ENCODE assay signal across 1 mouse cellular context in genomic region chr9:40192098-40193038, GRCm38 (mm10).
TF ChIP-seq lines count a peak whose summit lies in the region.

TSS of gene Zfp202 (plus strand) at chr9:40192316.

TF ChIP-seq in CH12.LX, 34 proteins besides CTCF, POLR2A, EP300 and RAD21 (continued from another document):
- TF ChIP-seq ZMIZ1 (IDR thresholded peaks at IDR 0.05; ENCODE audit: low read depth, low read length) (no peak; the same call in 1 of the 2 replicates), UBTF (IDR thresholded peaks at IDR 0.05; ENCODE audit: low read depth, low read length) (no peak), ZKSCAN1 (IDR thresholded peaks at IDR 0.05; ENCODE audit: borderline replicate concordance, low read depth, low read length) (no peak), RCOR1 (conservative IDR thresholded peaks at IDR 0.05; ENCODE audit: low read depth, low read length) (no peak), MYC (IDR thresholded peaks at IDR 0.05; ENCODE audit: low read depth, low read length) (peak; percentile 87), E2F4 (IDR thresholded peaks at IDR 0.05; ENCODE audit: insufficient replicate concordance, low read depth, low read length) (no peak), KAT2A (IDR thresholded peaks at IDR 0.05; ENCODE audit: insufficient replicate concordance, low read length) (peak; percentile 56; the same call in 1 of the 2 replicates), MXI1 (IDR thresholded peaks at IDR 0.05; ENCODE audit: low read depth, low read length) (peak; percentile 97), ZNF384 (IDR thresholded peaks at IDR 0.05; ENCODE audit: low read depth, low read length) (peak; percentile 39; the same call in 1 of the 2 replicates), HCFC1 (IDR thresholded peaks at IDR 0.05; ENCODE audit: low read depth, low read length) (peak; percentile 82), PAX5 (IDR thresholded peaks at IDR 0.05; ENCODE audit: low read length) (no peak), CHD2 (IDR thresholded peaks at IDR 0.05; ENCODE audit: low read length) (no peak), POLR2AphosphoS2 (IDR thresholded peaks at IDR 0.05; ENCODE audit: low read depth, low read length) (no peak), USF2 (conservative IDR thresholded peaks at IDR 0.05; ENCODE audit: low read depth, low read length) (peak; percentile 50), ETS1 (conservative IDR thresholded peaks at IDR 0.05; ENCODE audit: low read depth, low read length) (no peak), MAZ (IDR thresholded peaks at IDR 0.05; ENCODE audit: low read depth, low read length) (no peak), JUN (IDR thresholded peaks at IDR 0.05; ENCODE audit: insufficient read depth, low read depth, low read length) (no peak), SMC3 (IDR thresholded peaks at IDR 0.05; ENCODE audit: low read depth, low read length) (no peak), MAFK (IDR thresholded peaks at IDR 0.05; ENCODE audit: insufficient replicate concordance, low read length) (no peak)
